Comparison of ENCODE assay signal across 12 mouse cellular contexts in the genomic region with DNA sequence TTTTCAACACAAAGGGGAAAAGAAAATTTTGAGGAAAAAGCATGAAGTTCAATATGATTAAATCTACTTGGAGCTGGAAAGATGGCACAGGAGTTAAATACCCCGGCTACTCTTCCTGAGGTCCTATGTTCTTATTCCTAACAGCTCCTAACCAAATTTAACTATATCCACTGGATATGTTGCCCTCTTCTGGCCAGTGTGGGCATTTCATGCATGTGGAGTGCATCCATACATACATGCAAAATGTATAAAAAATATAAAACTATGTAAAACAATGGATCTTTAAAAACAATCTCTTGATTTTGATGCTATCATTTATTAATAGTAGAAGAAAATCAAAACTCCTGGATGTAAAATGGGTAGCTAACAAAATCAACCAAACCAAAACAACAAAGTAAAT. TPM values are rescaled to one million over a fixed set of nuclear protein-coding genes. Genes with fewer than 3 reads are reported as not detected.
DNase-seq lines count a peak whose midpoint lies in the region; ATAC-seq and TF ChIP-seq lines count a peak whose summit lies in the region.
"Had no signal": no experiment of that assay in that cellular context is flagged by ENCODE, and none has a peak within 500 bp of the region (broad histone marks: within the 10 kb centered on the region; RNA-seq: fewer than 3 reads in every experiment).

No protein-coding gene starts in this region.

- no peaks in the 10 kb centered on the region for H3K4me1 ChIP-seq in hindbrain, embryonic 11.5 days (replicated peaks; ENCODE audit: control insufficient read depth, insufficient read depth, low read length)
- no peaks in the 10 kb centered on the region for H3K4me1 ChIP-seq in hindbrain, embryonic 12.5 days
- H3K4me1 ChIP-seq in liver, postnatal 0 days (ENCODE audit: insufficient read depth) = no peaks in the 10 kb centered on the region
- no peaks in the 10 kb centered on the region for H3K4me1 ChIP-seq in ES-E14 (ENCODE audit: control insufficient read depth in 2 of 2, insufficient read depth in 2 of 2, low read length in 2 of 2, poor library complexity in 1 of 2)
- H3K4me1 ChIP-seq: hindbrain, embryonic 13.5 days; limb, embryonic 13.5 days had no signal

- TF ChIP-seq EP300 in liver, postnatal 0 days (IDR thresholded peaks at IDR 0.05; ENCODE audit: low read depth) = no peak

- in situ Hi-C loops in ES-E14 (cut with MboI; ENCODE audit: low sequenced_read_pairs in 2 of 2, unreplicated experiment in 2 of 2) = no loop called here

- H3K4me3 ChIP-seq in hindbrain, embryonic 11.5 days (ENCODE audit: low read depth, low read length) = no peak overlapping the region
- H3K4me3 ChIP-seq in hindbrain, embryonic 12.5 days = no peak overlapping the region
- H3K4me3 ChIP-seq in liver, postnatal 0 days (ENCODE audit: low read depth, low read length) = no peak overlapping the region
- H3K4me3 ChIP-seq in ES-E14 (ENCODE audit: insufficient read depth in 1 of 2, low read depth in 1 of 2, low read length in 2 of 2, poor library complexity in 1 of 2, severe bottlenecking in 1 of 2) = no peak overlapping the region
- H3K4me3 ChIP-seq: hindbrain, embryonic 13.5 days; limb, embryonic 13.5 days had no signal

- H3K9ac ChIP-seq in hindbrain, embryonic 11.5 days (ENCODE audit: low read depth, low read length) = no peak overlapping the region
- H3K9ac ChIP-seq in hindbrain, embryonic 12.5 days = no peak overlapping the region
- no peak overlapping the region for H3K9ac ChIP-seq in liver, postnatal 0 days (replicated peaks)
- no peak overlapping the region for H3K9ac ChIP-seq in ES-E14 (ENCODE audit: insufficient read depth, low read depth, low read length, poor library complexity, severe bottlenecking)
- H3K9ac ChIP-seq: hindbrain, embryonic 13.5 days; limb, embryonic 13.5 days had no signal

- no peaks in the 10 kb centered on the region for H3K27me3 ChIP-seq in hindbrain, embryonic 11.5 days (ENCODE audit: control insufficient read depth, insufficient read depth, low read length)
- H3K27me3 ChIP-seq in hindbrain, embryonic 12.5 days = no peaks in the 10 kb centered on the region
- no peaks in the 10 kb centered on the region for H3K27me3 ChIP-seq in liver, postnatal 0 days (ENCODE audit: insufficient read depth, low read length)
- H3K27me3 ChIP-seq: hindbrain, embryonic 13.5 days; limb, embryonic 13.5 days had no signal

- DNase-seq in hindbrain, embryonic 11.5 days (ENCODE audit: low spot score) = peak; percentile 22
- DNase-seq in liver, postnatal 0 days = no peak
- DNase-seq in liver = no peak
- DNase-seq in ES-E14 (ENCODE audit: low read depth, low spot score) = peak; percentile 4
- DNase-seq in embryo, embryonic 10.5 days (ENCODE audit: low spot score) = peak; percentile 27
- no peak for DNase-seq in heart, postnatal 4 days
- no peak for DNase-seq in urinary bladder, adult 18-20 months (ENCODE audit: low spot score in 2 of 2)
- DNase-seq: cerebellum, adult 9-11 months; heart, adult 18-20 months had no signal

- 93% methylated on average over 1 of the region's 1 CpGs for whole genome bisulfite sequencing in hindbrain, embryonic 11.5 days
- WGBS in hindbrain, embryonic 12.5 days = 86% methylated on average over 1 of the region's 1 CpGs
- 69% methylated on average over 1 of the region's 1 CpGs for WGBS in liver, postnatal 0 days (ENCODE audit: insufficient replicate concordance)

- H3K4me2 ChIP-seq in hindbrain, embryonic 11.5 days (replicated peaks; ENCODE audit: low read depth, low read length) = no peak overlapping the region
- no peak overlapping the region for H3K4me2 ChIP-seq in hindbrain, embryonic 12.5 days (replicated peaks)
- H3K4me2 ChIP-seq in liver, postnatal 0 days (ENCODE audit: low read depth, low read length) = no peak overlapping the region
- H3K4me2 ChIP-seq: hindbrain, embryonic 13.5 days; limb, embryonic 13.5 days had no signal

- H3K27ac ChIP-seq in hindbrain, embryonic 11.5 days (ENCODE audit: low read depth, low read length) = no peak overlapping the region
- no peak overlapping the region for H3K27ac ChIP-seq in hindbrain, embryonic 12.5 days
- no peak overlapping the region for H3K27ac ChIP-seq in liver, postnatal 0 days (ENCODE audit: low read depth)
- H3K27ac ChIP-seq in ES-E14 (ENCODE audit: insufficient read depth, low read depth, low read length, poor library complexity, severe bottlenecking) = no peak overlapping the region
- H3K27ac ChIP-seq: hindbrain, embryonic 13.5 days; limb, embryonic 13.5 days had no signal

- TF ChIP-seq CTCF in liver, postnatal 0 days (IDR thresholded peaks at IDR 0.05; ENCODE audit: low read depth) = peak; percentile 19; the same call in 1 of the 2 replicates

- no peaks in the 10 kb centered on the region for H3K36me3 ChIP-seq in hindbrain, embryonic 11.5 days (ENCODE audit: control insufficient read depth, insufficient read depth, low read length)
- H3K36me3 ChIP-seq in hindbrain, embryonic 12.5 days = no peaks in the 10 kb centered on the region
- no peaks in the 10 kb centered on the region for H3K36me3 ChIP-seq in liver, postnatal 0 days (replicated peaks; ENCODE audit: insufficient read depth, low read length)
- no peaks in the 10 kb centered on the region for H3K36me3 ChIP-seq in ES-E14 (ENCODE audit: control insufficient read depth, insufficient read depth, low read length, poor library complexity, severe bottlenecking)
- H3K36me3 ChIP-seq: hindbrain, embryonic 13.5 days; limb, embryonic 13.5 days had no signal

- ATAC-seq in hindbrain, embryonic 11.5 days (ENCODE audit: low FRiP score) = no peak
- ATAC-seq in hindbrain, embryonic 12.5 days (ENCODE audit: low FRiP score) = no peak
- no peak for ATAC-seq in liver, postnatal 0 days

- H3K9me3 ChIP-seq in hindbrain, embryonic 11.5 days (ENCODE audit: control insufficient read depth, low read length) = no peaks in the 10 kb centered on the region
- H3K9me3 ChIP-seq in hindbrain, embryonic 12.5 days (replicated peaks) = no peaks in the 10 kb centered on the region
- H3K9me3 ChIP-seq in liver, postnatal 0 days (ENCODE audit: low read length) = no peaks in the 10 kb centered on the region
- H3K9me3 ChIP-seq in ES-E14 (ENCODE audit: control insufficient read depth, insufficient read depth, low read depth, low read length) = no peaks in the 10 kb centered on the region
- H3K9me3 ChIP-seq: hindbrain, embryonic 13.5 days; limb, embryonic 13.5 days had no signal

TF ChIP-seq in ES-E14, 5 proteins besides CTCF, POLR2A, EP300 and RAD21:
- TF ChIP-seq CHD2 (IDR thresholded peaks at IDR 0.05; ENCODE audit: low read depth, low read length) (no peak), ZNF384 (IDR thresholded peaks at IDR 0.05; ENCODE audit: low read depth, low read length) (no peak), MAFK (IDR thresholded peaks at IDR 0.05; ENCODE audit: insufficient read depth, low read depth, low read length) (no peak), ZC3H11A (IDR thresholded peaks at IDR 0.05; ENCODE audit: borderline replicate concordance, low read depth, low read length) (no peak), HCFC1 (IDR thresholded peaks at IDR 0.05; ENCODE audit: borderline replicate concordance, insufficient read depth, low read length) (no peak)

RNA-seq across cellular contexts. Expression of a gene that starts 52.1 kb away (rescaled TPM):
- polyA plus RNA-seq in hindbrain, embryonic 11.5 days (2014; fragmentation: Nextera tagmentation; extraction: Ambion mirVana) = 0.23 and 0.38 TPM in 2 replicates
- 0.34 and 0.36 TPM in 2 replicates for polyA plus RNA-seq in hindbrain, embryonic 12.5 days (2016; fragmentation: Nextera tagmentation; extraction: Ambion mirVana)
- polyA plus RNA-seq in liver, postnatal 0 days (2015; fragmentation: Nextera tagmentation; extraction: Ambion mirVana) = 0.01 TPM in 1 of 2 replicates, not detected in the other
- 0.16 and 0.22 TPM in 2 replicates for total RNA-seq in ES-E14 (2012; rRNA removed)
- total RNA-seq in heart, postnatal 4 days (2021) = under 1 TPM; 0.11 to 0.26 TPM

Comparison
In these comparisons a context has a peak if more than half of its experiments do, and no peak if none do; other contexts are left out.
1. DNase-seq: peak in hindbrain, embryonic 11.5 days (single experiment), ES-E14 (single experiment) and embryo, embryonic 10.5 days (single experiment); none in liver, postnatal 0 days (single experiment), liver (single experiment), heart, postnatal 4 days (single experiment) and urinary bladder, adult 18-20 months (0 of 2).